Mouse (Mus musculus) kidney, adult 18-20 months (tissue): ENCODE data around the gene Zfp637.
"Not testable (repeated sequence)": the region's sequence is repeated elsewhere in the genome, so short reads cannot be mapped to it uniquely, and the experiment has no call there.

ENCODE experiments used
- DNase-seq: peaks from one replicate; pipeline ENCODE4 v3.0.0; 2021

Zfp637 gene

GRCm38 (mm10) chr6:117868187-117868586, 27.2 kb downstream of the Zfp637 start:
- DNase-seq, result no peak

- DNase-seq, result no peak
These were observed 30.1 kb downstream of the Zfp637 start for GRCm38 (mm10) chr6:117871034-117871433.

GRCm38 (mm10) chr6:117873450-117873849, 32.5 kb downstream of the Zfp637 start:
- not testable (repeated sequence) for DNase-seq

GRCm38 (mm10) chr6:117874621-117875281, 33.8 kb downstream of the Zfp637 start:
- no peak for DNase-seq

GRCm38 (mm10) chr6:117878700-117879407, 37.9 kb downstream of the Zfp637 start:
- no peak for DNase-seq

- DNase-seq, result peak; percentile 99
These were observed 38.6 kb downstream of the Zfp637 start for GRCm38 (mm10) chr6:117879408-117880115.

GRCm38 (mm10) chr6:117880394-117880838, 39.4 kb downstream of the Zfp637 start:
- no peak for DNase-seq

- no peak for DNase-seq
These were observed 40.2 kb downstream of the Zfp637 start for GRCm38 (mm10) chr6:117881229-117881628.

GRCm38 (mm10) chr6:117881997-117882396, 41.0 kb downstream of the Zfp637 start:
- DNase-seq, result no peak

- DNase-seq, result no peak
These were observed 45.0 kb downstream of the Zfp637 start for GRCm38 (mm10) chr6:117885943-117886342.

- DNase-seq, result no peak
These were observed 47.1 kb downstream of the Zfp637 start for GRCm38 (mm10) chr6:117888032-117888431.

GRCm38 (mm10) chr6:117888642-117889096, 47.7 kb downstream of the Zfp637 start:
- DNase-seq, result no peak

GRCm38 (mm10) chr6:117890257-117890656, 49.3 kb downstream of the Zfp637 start:
- DNase-seq, result no peak

GRCm38 (mm10) chr6:117891369-117892160, 50.6 kb downstream of the Zfp637 start:
- no peak for DNase-seq

GRCm38 (mm10) chr6:117892386-117892785, 51.4 kb downstream of the Zfp637 start:
- DNase-seq, result no peak

- no peak for DNase-seq
These were observed 52.5 kb downstream of the Zfp637 start for GRCm38 (mm10) chr6:117893435-117893834.
